Mouse (Mus musculus) lung, postnatal 25 days (tissue): Measurements from ENCODE around the gene Lce3b.

ENCODE experiments used
- DNase-seq: peaks from one replicate; pipeline ENCODE4 v3.0.0; 2022; ENCODE audit warnings: low spot score

The Lce3b gene

GRCm38 (mm10) chr3:92932679-92933078 lies at the start of gene Lce3b:
TSS of gene Lce3b (plus strand) at chr3:92932979.
- no peak for DNase-seq

DNA sequence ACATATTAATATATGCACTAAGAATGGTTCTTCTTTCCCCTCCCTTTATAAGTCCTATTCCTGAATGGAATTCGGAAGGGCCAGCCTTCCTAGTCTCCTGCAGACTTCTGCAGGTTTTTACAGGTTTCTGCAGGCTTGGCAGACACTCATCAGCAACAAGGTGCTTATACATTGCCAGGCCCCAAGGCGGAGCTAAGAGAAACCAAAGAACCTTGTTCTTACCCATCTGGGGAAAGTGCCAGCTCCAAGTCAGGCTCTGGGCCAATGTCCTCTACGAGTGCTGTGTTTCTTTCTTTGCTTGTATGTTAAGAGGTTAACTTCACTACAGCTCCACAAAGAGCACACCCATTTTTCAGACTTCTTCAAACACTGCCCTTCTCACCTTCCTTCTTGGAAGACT lies 38.7 kb upstream of the Lce3b start:
- peak; percentile 28 for DNase-seq

- no peak for DNase-seq
Observed at GRCm38 (mm10) chr3:92894489-92894888, 38.3 kb upstream of the Lce3b start.

DNA sequence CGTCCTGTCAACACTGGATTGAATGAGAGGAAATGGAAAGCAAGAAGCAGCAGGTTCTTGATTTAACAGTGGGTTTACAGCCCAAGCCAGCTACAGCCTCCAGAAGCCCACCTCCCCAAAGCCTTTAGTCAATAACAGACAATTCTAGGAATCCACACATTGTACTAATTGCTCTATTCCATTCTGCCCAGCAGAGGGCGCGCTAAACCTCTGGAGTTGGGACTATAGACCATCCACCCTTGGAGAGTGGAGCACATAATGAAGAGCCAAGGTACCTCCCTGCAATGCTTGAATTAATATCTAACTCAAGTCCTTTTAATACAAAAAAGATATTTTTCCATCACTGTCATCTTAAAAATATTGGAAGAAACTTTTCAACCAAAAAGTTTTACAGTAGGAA lies 29.8 kb upstream of the Lce3b start:
- DNase-seq: no peak

GRCm38 (mm10) chr3:92903640-92904039 lies 29.1 kb upstream of the Lce3b start:
- no peak for DNase-seq

GRCm38 (mm10) chr3:92905182-92905581 lies 27.6 kb upstream of the Lce3b start:
- no peak for DNase-seq

DNA sequence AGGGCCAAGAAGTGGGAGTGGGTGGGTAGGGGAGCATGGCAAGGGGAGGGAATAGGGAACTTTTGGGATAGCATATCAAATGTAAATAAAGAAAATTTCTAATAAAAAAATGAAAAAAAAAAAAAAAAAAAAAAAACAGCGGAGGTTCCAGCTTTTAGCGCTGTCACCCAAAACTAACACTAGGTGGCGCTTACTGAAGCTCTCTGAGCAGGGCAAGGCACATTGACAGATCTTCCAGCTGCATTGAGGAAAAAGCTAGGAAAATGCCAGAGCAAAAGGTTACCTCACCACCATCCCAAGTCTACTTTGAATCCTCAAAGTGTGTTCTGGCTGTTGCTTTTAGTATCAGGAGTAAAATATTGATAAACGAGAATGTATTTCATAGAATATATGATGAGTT lies 25.2 kb upstream of the Lce3b start:
- no peak for DNase-seq

DNA sequence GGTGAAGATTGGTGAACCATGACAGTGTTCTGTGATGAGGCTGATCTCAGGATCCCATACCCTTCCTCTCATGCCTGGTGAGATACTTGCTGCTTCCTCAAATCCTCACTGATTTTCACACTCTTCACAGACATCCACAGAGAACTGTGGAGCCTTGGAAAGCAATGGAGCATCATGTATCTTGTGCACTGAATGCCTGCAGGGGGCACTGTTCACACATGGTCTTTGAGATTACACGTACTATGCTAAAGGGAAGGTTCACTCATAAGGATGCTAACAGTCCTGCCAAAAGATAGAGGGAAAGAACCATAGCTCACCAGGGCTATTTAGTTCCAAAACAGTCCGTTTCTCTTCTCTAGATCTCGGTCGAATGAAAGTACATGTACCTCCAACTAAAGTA lies 12.4 kb upstream of the Lce3b start:
- DNase-seq: no peak

GRCm38 (mm10) chr3:92926130-92926529 lies 6.6 kb upstream of the Lce3b start, which contains the start of gene Lce3a:
TSS of gene Lce3a (minus strand) at chr3:92926230.
- no peak for DNase-seq

DNA sequence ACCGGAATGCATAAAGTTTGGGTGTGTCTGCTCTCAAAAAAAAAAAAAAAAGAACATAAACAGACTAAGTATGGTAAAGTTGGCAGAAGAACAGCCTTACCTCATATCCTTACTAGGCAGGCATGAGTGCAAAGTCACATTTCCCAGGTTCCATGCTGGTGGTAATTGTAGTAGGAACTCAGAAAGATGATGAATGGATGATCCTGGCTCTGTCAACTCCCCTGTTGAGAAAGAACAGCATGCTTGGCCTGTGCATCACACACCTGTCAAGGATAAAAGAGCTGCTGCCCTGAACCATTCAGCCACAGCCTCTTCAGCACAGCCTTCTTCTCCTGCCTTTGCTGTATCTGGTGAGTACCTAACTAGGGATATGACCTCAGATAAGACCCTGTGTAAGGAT lies 11.4 kb downstream of the Lce3b start, which contains the start of gene Lce3c:
Gene Lce3c (plus strand): TSS at position 301 of the 400 bp plus-strand sequence.
- no peak for DNase-seq

GRCm38 (mm10) chr3:92957090-92957489 lies 24.3 kb downstream of the Lce3b start, which contains the start of gene Lce3d:
TSS of gene Lce3d (plus strand) at chr3:92957390.
- no peak for DNase-seq

GRCm38 (mm10) chr3:92966761-92967160 lies 34.0 kb downstream of the Lce3b start, which contains the start of gene Lce3e:
TSS of gene Lce3e (plus strand) at chr3:92967061.
- no peak for DNase-seq

GRCm38 (mm10) chr3:92978484-92978883 lies 45.7 kb downstream of the Lce3b start:
- no peak for DNase-seq
